Mouse (Mus musculus) lung, postnatal 14 days (tissue): ENCODE data around the gene Hp1bp3.
A peak's percentile ranks its signal among the peaks of the same experiment; 100 is the strongest.

Experiments
- DNase-seq: peaks from one replicate; pipeline ENCODE4 v3.0.0; 2021

Gene Hp1bp3

GRCm38 (mm10) chr4:138216200-138216890 lies at the start of gene Hp1bp3:
TSS of gene Hp1bp3 (plus strand) at chr4:138216296.
- DNase-seq, result peak; percentile 82

DNA sequence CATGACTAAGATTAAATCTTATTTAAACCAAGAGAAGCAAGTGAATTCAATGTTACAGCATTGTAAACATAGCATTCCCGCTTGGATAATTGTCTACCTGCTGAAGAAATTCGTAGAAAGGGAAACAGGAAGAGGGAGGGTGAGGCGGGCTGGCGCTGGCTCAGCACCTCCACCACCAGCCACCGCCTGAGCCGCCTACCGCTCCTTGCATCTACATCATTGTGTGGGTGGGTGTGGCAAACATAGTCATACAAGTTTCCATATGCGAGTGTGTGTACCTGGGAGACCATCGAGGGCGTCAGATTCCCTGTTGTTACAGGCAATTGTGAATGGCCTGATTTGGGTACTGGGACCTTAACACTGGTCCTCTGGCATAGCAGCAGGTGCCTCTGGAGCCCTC lies 49.6 kb upstream of the Hp1bp3 start:
- no peak for DNase-seq

GRCm38 (mm10) chr4:138168162-138168561 lies 47.9 kb upstream of the Hp1bp3 start:
- DNase-seq, result no peak

DNA sequence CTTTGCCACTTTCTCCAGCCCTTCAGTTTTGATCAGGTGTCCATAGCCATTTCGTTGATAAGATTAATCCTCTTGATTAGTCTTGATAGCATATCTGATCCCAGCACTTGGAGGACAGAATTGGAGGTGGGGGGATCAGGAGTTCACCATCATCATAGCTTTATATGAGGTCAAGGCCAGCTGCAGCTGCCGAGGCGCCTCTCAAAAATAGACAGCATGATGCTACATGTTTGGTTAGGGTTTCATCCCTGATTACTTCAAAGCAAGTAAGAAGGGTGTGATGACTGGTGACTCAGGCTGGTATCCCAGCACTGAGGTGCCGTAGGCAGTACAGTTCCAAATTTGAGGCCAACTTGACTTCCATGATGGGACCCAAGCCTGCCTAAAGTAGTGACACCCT lies 46.7 kb upstream of the Hp1bp3 start:
- no peak for DNase-seq

- DNase-seq, result no peak
Observed at GRCm38 (mm10) chr4:138172686-138173085, 43.4 kb upstream of the Hp1bp3 start.

DNA sequence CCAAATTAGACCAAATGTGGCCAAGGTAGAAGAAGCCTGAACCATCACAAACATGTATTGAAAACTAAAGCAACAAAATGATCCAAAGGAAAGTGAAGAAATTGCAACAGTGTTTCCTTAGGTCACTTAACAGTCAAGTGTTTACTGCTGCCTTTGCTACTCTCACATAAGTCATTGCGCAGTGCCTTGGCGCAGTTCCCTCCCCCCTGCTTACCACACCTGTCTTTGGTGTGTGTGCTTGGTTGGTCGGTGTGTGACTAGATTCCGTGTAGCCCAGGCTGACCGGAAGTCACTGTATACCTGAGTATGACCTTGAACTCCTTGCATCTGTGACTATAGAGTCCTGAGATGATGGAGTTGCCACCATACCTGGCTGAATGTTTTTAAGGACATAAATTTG lies 36.7 kb upstream of the Hp1bp3 start:
- no peak for DNase-seq

GRCm38 (mm10) chr4:138180719-138181118 lies 35.4 kb upstream of the Hp1bp3 start:
- no peak for DNase-seq

DNA sequence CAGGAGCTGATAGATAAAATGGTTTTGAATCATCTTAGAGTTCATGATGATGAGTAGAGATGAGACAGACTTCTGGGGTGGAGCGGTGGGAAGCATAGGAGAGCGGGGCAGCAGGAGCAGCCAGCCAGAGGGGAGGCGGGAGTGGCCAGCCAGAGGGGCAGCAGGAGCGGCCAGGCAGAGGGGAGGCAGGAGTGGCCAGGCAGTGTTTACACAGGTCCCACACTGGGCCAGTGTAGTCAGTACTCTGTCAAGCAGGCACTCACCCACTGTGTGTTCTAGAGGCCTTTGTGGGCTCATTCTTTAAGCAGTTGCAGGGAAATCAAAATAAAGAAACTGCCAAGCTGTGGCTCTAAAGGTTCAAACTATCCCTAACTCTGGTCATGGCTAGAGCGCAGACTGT lies 32.0 kb upstream of the Hp1bp3 start:
- no peak for DNase-seq

GRCm38 (mm10) chr4:138184573-138184981 lies 31.5 kb upstream of the Hp1bp3 start:
- DNase-seq, result no peak

GRCm38 (mm10) chr4:138185961-138186360 lies 30.1 kb upstream of the Hp1bp3 start:
- DNase-seq, result no peak

- no peak for DNase-seq
Observed at GRCm38 (mm10) chr4:138187995-138188394, 28.1 kb upstream of the Hp1bp3 start.

DNA sequence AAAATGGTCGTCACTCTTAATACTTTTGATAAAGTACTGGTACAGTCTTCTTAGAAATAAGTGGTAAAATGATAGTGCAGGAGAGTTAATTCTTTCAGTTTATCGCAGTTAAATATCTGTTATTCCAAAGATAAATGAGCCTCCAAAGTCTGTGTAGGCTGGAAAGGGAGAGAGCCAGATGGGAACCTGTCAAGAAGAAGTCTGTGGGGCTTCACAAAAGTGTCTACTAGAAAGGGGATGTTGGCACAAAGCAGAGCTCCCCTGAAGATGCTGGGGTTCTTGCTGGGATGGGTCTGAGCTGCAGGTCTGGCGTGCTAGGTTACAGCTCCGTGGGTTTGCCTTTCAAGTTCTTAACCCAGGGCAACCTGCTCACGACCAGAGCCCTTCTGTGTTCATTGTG lies 23.5 kb upstream of the Hp1bp3 start:
- DNase-seq, result no peak

- no peak for DNase-seq
Observed at GRCm38 (mm10) chr4:138200769-138201168, 15.3 kb upstream of the Hp1bp3 start.

DNA sequence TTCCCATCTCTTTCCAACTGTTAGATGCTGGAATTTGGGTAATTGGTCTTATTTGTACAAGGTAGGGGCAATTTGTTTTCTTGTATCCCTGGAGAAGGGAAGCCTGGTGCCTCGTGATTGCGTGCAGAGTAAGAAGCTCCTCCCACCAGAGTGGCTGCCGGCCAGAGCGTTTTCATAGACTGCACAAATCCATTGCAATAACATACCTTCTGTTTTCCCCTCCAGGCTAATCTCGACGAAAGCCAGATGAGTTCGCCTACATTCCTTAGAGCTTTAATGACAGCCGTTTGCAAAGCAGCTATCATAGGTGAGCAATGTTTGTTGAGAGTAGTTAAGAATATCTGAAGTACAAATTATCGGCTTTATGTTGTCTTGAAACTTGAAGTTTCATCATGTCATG lies 14.4 kb upstream of the Hp1bp3 start:
- DNase-seq, result no peak

DNA sequence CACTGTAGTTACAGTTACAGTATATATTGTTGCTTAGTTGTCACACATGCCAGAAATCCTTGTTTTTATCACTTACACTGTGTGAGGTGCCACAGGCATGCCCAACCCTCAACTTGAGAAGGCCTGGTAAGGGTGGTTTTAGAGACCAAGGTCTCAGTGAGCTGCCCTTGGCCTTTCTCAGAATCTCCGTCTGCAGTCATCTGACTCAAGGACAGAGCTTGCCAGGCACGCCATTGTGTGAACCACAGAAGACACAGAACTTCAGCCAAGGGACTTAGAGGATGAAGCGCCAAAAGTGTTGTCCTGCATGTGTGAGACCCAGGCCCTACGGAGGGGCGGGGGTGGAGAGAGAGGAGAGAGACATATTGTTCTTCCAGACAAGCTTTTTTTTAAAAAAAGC lies 6.0 kb upstream of the Hp1bp3 start:
- no peak for DNase-seq

- DNase-seq, result peak; percentile 15
Observed at GRCm38 (mm10) chr4:138213861-138214260, 2.2 kb upstream of the Hp1bp3 start.

DNA sequence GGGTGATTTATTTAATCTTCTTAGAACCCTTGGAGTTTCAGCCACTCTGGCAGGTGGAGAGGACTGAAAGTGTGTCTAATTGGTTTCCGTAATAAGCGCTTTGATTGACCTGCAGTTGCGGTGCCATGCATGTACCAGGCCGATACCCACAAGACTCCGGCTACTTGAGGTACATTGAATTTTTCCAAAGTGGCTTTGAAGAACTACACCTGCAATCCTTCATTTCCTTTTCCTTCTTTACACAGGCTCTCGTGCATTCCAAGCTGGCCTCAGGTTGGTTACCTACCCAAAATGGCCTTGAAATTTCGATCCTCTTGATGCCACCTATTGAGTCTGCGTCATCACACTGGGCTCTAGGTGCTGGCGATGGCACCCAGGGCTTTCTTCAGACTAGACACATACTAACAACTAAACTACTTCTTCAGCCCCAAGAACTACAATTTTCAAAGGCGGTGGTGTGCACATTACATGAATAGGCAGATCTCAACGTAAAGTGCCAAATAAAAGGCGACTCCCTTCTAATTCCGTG lies 361 bp upstream of the Hp1bp3 start:
- DNase-seq, result no peak

DNA sequence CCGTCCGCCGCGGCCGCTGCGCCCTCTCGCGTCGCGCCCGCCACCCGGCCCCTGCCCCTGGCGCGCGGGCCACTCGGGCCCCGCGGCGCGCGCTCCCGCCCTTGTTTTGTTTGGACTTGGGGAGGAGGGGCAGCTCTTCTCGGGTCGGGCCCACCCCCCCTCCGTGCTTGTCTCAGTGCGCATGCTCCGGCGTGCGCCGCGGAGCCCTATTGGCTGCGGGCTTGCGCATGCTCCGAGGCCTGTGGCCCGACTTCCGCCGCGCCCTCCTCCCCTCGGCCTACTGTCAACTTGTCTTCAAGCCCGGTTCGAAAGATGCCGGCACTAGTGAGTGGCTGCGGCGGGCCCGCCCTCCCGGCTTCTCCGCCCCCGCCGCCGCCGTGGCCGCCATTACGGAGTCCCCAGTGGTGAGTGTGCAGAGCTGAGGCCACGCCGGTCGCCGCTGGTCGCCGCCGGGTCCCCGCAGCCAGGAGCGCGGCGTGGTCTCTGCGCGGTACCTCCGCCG lies 846 bp downstream of the Hp1bp3 start:
- peak; percentile 98 for DNase-seq

- no peak for DNase-seq
Observed at GRCm38 (mm10) chr4:138217441-138217840, 1.3 kb downstream of the Hp1bp3 start.

GRCm38 (mm10) chr4:138217951-138218685 lies 2.0 kb downstream of the Hp1bp3 start:
- no peak for DNase-seq

GRCm38 (mm10) chr4:138219331-138219730 lies 3.2 kb downstream of the Hp1bp3 start:
- no peak for DNase-seq

GRCm38 (mm10) chr4:138220761-138221160 lies 4.7 kb downstream of the Hp1bp3 start:
- DNase-seq, result no peak

- DNase-seq, result no peak
Observed at GRCm38 (mm10) chr4:138221406-138221805, 5.3 kb downstream of the Hp1bp3 start.

DNA sequence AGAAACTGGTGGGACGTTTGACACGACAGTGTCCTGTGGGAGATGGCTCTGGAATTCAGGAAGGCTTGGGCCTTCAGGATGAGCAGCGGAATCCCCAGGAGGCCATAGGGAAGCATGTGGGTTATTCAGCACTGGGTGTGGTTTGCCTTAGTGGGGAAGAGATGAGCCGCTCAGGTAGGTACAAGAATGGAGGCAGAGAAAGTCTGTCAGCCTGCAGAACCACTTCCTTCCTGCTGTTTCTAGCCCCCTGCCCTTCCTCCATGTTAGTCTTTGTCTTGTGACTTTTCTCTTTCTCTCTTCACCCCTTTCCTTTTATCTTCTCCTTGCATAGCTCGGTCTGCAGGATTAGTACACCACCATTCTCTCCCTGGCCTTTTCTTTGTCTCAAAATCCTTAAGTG lies 6.3 kb downstream of the Hp1bp3 start:
- DNase-seq, result no peak
